Mouse (Mus musculus) erythroblast, embryonic 14.5 days (primary cell): Measurements from ENCODE around the gene Elavl1.

ENCODE experiments used
- GATA1 ChIP-seq: IDR thresholded peaks from 2 replicates; pipeline ENCODE4 v1.6.1; 2012; ENCODE audit warnings: low read length, inconsistent platforms, mixed read lengths
- TAL1 ChIP-seq: IDR thresholded peaks from 3 replicates; pipeline ENCODE4 v1.6.1; 2012; ENCODE audit warnings: low read length, inconsistent platforms, mixed read lengths

- TF ChIP-seq GATA1 (no peak), TAL1 (no peak)
Measured at GRCm38 (mm10) chr8:4324525-4324924, 688 bp downstream of the Elavl1 start.
